Mouse (Mus musculus) regulatory T cell (primary cell): ENCODE results near the gene Pcp2.

Experiments
- in situ Hi-C: fragments of 300-600 bp; cut with MboI, MseI; formaldehyde crosslinking; loops from one replicate; pipeline ENCODE4 v1.15.1; 2025; ENCODE audit warnings: high pct_unique_total_duplicates

Pcp2 gene

DNA sequence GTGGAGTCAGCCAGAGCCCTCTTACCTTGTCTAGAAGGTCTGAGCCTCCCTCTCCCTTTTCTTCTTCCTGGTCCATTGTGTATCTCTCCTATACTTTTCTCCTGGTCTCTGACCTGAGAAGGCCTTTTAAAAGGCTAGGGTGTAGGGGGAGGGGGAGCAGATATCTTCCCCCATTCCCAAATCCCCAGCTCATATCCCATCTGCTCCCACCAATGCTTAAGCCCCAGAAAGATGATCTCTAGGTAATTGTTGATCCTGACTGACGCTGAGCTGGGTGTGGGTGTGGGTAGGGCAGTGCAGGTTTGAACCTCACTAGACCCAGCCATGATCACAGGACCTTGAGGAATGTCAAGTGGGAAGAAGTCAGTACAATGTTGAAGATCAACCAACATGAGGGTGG is at the start of gene Pcp2:
TSS of gene Pcp2 (minus strand) at position 101 of the 400 bp plus-strand sequence.
- in situ Hi-C loops = no loop called here

DNA sequence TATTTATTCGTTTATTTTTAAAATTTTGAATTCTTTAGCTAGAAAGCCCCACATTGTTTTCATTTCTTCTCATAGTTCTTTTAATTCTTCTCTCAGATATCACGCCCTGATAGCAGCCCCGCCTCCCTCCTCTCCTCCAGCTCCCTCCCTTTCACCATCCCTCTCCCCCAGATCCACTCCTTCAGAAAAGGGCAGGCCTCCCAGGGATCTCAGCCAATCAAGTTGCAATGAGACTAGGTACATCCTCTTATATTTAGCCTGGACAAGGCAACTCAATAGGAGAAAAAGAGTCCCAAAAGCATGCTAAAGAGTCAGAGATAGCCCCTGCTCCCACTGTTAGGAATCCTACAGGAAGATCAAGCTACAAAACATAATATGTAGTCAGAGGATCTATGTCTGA is 49.3 kb upstream of the Pcp2 start:
- in situ Hi-C loops = loop anchor here (5.0 to 10.0 kb wide), 4 partner anchors 52 to 650 kb away; partner anchors contain the start of genes Ccl25, Elavl1, Pet100 and Xab2

- in situ Hi-C loops = loop anchor here (5.0 to 10.0 kb wide), 2 partner anchors 50 to 653 kb away; partner anchors contain the start of genes Ccl25, Elavl1, Pet100 and Xab2
Measured at GRCm38 (mm10) chr8:3671980-3672491, 46.7 kb upstream of the Pcp2 start, which contains the start of gene Fcor. Fcor (minus strand) TSS chr8:3672362.

GRCm38 (mm10) chr8:3670388-3670787 is 45.0 kb upstream of the Pcp2 start:
- in situ Hi-C loops = loop anchor here (5.0 to 10.0 kb wide), 2 partner anchors 48 to 654 kb away; partner anchors contain the start of genes Ccl25, Elavl1, Pet100 and Xab2

- in situ Hi-C loops = no loop called here
Measured at GRCm38 (mm10) chr8:3665507-3665906, 40.2 kb upstream of the Pcp2 start, which contains the start of gene Mcemp1. Mcemp1 (plus strand) TSS chr8:3665754.

DNA sequence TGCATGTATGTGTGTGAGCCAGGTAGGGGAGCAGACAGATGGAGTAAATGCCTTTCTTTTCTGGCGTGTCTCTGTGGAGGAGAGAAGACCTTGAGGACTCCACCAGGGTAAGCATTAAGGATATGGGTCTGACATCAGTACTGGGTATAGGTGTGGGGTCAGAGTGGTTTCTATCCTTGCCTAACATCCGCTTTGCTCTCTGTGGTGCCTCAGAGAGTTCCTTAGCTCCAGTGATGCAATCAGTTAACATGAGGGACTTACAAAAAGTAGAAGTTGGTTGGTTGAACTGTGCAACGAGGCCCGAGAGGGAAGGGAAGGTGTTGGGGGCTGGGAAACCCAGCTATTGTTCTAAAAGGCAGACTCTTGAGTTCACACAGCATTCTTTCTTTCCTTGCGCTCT is 39.1 kb upstream of the Pcp2 start:
- in situ Hi-C loops = no loop called here

DNA sequence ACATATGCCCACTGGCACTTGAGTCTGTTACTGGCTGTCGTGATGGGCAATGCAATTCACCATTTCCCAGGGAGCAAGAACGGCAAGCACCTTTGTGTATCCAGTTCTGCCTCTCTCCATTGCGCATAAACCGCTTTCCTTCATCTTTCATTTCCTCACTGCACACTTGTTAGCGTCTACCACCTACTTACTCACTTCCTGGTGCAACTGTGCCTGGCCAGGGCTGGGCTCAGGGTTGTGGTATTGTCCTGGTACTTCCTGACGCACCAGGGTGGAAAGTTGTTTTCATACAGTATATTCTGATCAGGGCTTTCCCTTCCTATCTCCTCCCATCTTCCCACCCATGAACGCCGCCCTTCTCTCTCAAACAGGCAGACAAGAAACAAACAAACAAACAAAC is 35.5 kb upstream of the Pcp2 start:
- in situ Hi-C loops = no loop called here

GRCm38 (mm10) chr8:3656725-3657381 is 31.5 kb upstream of the Pcp2 start:
- in situ Hi-C loops = no loop called here

GRCm38 (mm10) chr8:3655526-3655925 is 30.2 kb upstream of the Pcp2 start, which contains the start of gene Retn:
Retn (plus strand) TSS chr8:3655770.
- in situ Hi-C loops = no loop called here

DNA sequence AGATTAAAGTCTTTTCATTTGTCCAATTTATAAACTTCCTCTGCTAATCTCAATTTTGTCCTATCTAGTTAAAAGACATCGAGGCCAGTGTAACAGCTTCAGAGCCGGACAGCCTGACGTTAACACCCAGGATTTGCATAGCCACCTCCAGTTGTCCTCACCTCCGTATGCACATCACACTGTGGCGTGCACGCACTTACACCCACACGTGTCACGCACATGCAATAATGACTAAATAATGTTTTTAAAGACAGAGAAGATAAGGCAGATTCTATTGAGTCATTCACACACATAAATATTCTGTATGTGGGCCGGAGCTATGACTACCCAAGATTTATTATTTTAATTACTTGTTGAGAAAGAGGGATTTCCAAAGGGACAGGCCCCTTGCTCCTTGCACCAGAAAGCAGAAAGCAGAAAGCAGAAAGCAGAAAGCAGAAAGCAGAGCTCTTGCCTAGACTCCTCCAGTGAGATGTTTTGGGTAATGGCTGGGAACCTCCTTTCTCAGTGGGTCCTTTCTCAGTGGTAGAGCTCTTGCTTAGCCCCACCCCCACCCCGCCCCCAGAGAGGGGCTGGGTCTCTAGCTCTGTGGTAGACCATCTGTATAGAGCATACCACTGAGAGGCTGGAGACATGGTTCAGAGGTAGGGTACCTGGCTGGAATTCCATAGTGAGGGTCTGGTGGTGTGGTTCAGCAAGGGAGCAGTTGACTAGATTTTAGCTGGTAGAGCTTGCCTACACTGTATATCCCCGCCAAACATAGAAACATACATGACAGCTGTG is 29.6 kb upstream of the Pcp2 start:
- in situ Hi-C loops = no loop called here

GRCm38 (mm10) chr8:3652845-3653244 is 27.5 kb upstream of the Pcp2 start:
- in situ Hi-C loops = no loop called here

- in situ Hi-C loops = no loop called here
Measured at GRCm38 (mm10) chr8:3648990-3649389, 23.6 kb upstream of the Pcp2 start.

DNA sequence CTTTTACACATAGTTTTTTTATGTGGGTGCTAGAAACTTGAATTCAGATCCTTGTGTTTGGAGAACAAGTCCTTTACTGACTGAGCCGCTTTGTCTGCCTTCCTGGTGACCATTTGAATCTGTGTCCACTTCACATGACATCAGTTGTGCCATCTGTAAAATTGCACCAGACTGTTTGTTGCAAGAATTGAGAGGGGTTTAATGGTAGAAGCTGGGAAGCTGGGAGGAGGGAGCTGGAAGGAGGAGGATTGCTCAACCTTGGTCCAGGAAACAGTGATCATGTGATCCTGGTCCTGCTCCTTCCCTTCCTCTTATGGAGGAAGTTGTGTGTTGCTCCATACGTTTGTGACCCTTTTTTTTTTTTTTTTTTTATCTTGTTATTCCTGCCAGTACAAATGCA is 22.9 kb upstream of the Pcp2 start:
- in situ Hi-C loops = no loop called here

- in situ Hi-C loops = no loop called here
Measured at GRCm38 (mm10) chr8:3647561-3647960, 22.2 kb upstream of the Pcp2 start.

DNA sequence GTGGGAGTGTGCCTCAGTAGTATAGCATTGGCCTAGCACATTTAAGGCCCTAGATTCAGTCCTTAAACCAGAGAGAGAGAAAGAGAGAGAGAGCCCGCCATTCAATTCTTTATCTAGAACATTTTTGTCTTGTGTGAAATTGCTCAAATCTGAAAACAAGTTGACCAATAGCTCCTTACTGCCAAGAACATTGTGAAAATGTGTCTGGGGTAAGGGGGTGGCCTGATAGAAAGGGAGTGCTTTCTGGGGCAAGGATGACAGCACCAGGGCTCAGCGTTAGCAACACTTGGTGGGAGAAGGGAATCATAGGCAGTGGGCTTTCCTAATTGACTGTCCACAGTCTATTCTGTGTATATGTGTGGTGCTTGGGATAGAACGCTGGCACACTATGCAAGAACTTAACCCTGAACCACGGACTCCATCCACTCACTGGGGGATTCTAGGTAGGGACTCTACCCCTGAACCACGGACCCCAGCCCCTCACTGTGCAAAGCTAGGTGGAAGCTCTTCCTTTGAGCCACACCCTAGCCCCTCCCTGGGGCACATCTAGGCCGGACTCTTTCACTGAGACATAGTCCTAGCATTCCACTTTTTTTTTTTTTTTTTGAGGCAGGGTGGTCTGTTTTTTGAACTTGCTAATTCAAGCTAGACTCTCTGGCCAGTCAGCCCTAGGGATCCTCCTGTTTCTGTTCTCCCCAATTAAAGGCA is 21.6 kb upstream of the Pcp2 start:
- in situ Hi-C loops = no loop called here

GRCm38 (mm10) chr8:3645804-3646203 is 20.5 kb upstream of the Pcp2 start:
- in situ Hi-C loops = no loop called here

DNA sequence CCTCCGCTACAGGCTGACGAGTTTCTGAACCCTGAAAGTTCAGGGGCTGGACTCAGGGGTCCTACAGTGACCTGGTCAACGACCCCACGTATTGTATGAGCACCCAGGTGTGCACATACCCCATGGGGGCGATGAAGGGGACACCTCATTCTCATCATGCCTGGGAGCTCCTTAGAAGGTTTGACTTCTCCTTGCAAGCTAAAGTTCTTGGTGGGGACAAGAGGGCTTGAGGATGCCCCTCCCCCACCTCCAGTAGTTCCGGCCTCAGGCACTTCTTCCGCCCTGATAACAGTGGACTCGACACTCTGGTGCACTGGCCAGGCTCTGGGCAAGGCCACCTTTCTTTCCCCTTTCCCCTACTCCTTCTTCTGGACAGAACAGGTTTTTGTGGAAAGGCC is 6.1 kb upstream of the Pcp2 start:
- in situ Hi-C loops = loop anchor here (5.0 kb wide), 1 partner anchor 1046 kb away; no protein-coding TSS in a partner anchor

DNA sequence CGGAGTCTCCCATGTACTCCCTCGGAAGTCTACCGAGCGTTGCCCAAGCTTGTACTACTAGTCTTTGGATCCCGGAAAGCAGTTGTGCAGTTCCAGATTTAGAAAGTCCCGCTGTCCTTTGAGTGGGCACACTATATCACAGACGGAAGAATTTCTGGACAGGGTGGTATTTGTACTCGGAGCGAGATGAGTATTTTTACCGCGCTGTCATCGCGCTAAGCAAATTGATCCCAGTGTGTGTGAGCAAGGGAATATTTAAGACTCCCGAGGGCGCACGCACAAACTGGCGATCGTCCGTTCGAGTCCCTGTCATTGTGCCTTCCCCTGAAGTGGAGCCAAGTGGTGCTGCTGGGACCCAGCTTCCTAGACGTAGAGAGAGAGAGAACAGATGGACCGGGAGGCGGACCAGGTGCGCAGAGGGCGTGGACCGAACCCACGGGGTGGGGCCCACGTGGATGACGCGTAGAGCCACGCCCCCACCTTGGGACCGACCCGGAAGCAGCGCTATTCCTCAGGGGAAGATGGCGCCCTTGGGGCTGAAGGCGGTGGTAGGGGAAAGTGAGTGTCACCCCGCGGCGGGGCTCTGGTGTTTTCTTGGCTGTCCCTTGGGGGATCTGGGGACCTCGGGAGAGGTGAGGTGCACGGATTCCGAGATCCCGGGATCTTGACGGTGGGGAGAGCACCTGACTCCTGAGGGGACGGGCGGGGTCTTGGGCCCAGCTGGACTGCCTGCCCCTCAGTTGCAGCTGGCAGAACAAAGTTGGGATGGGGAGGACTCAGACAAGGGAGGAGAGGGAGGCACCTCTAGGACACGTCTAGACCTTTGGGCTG is 5.5 kb upstream of the Pcp2 start, which contains the start of gene Stxbp2:
TSS of gene Stxbp2 (plus strand) at position 309 of the 831 bp plus-strand sequence.
- in situ Hi-C loops = loop anchor here (5.0 kb wide), 1 partner anchor 1046 kb away; no protein-coding TSS in a partner anchor

DNA sequence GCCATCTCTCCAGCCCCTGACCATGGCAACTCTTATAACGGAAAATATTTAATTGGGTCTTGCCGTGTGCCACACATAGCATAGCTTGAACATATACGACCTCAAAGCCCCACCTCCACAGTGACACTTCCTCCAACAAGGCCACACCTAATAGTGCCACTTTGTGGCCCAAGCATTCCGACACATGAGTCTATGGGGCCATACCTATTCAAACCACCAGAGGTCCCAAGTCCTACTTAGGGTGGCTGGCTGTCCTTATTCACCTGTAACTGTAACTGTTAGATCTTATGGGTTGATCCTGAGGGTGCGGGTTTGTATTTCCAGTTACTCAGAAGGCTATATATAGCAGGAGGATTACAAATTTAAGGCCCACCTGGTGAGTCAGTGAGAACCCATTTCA is 2.7 kb upstream of the Pcp2 start:
- in situ Hi-C loops = no loop called here

DNA sequence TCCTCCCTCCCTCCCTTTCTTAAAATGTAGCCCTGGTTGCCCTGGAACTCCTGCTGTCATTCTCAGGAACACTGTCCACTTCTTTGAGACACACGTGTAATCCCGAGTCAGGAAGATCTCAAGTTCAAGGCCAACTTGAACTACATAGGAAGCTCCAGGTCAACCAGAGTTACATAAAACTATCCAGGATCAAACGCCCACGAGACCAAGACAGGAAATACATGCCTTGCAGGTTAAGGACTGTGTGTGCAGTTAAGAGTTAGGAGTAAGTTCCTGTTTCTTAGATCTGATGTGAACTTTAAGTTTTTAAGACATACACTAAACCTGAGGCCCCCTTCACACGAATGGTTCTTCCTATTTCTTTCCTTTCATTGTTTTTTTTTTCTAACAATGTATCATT is 1.6 kb upstream of the Pcp2 start:
- in situ Hi-C loops = no loop called here

GRCm38 (mm10) chr8:3622119-3622518 is 3.2 kb downstream of the Pcp2 start:
- in situ Hi-C loops = loop anchor here (5.0 kb wide), 1 partner anchor 50 kb away; the partner anchor contains the start of gene Fcor
